Mouse (Mus musculus): ENCODE measurements at regions not wholly inside any gene's neighbourhood (a gene's known extent, or its start where the extent isn't known, plus 50 kb on each side); places are given as distances from the start of the nearest gene placed in this dataset.
A peak's percentile ranks its signal among the peaks of the same experiment; 100 is the strongest.

- no peak for DNase-seq (ENCODE audit: low spot score in 2 of 2)
Observed at GRCm38 (mm10) chr3:136444598-136444997, 118.7 kb upstream of the Bank1 start.

GRCm38 (mm10) chr3:136442099-136442498, 116.2 kb upstream of the Bank1 start:
- peak in 1 of 2 experiments; percentile 45 for DNase-seq (ENCODE audit: low spot score in 2 of 2)

- no peak for DNase-seq (ENCODE audit: low spot score in 2 of 2)
Observed at GRCm38 (mm10) chr3:136439907-136440645, 114.2 kb upstream of the Bank1 start.

- no peak for DNase-seq (ENCODE audit: low spot score in 2 of 2)
Observed at GRCm38 (mm10) chr3:136439350-136439749, 113.5 kb upstream of the Bank1 start.

GRCm38 (mm10) chr3:136434407-136434806, 108.5 kb upstream of the Bank1 start:
- DNase-seq (ENCODE audit: low spot score in 2 of 2), result no peak

- DNase-seq (ENCODE audit: low spot score in 2 of 2), result no peak
Observed at GRCm38 (mm10) chr3:136432072-136432471, 106.2 kb upstream of the Bank1 start.

GRCm38 (mm10) chr3:136427427-136427826, 101.6 kb upstream of the Bank1 start:
- DNase-seq (ENCODE audit: low spot score in 2 of 2), result no peak

- no peak for DNase-seq (ENCODE audit: low spot score in 2 of 2)
Observed at GRCm38 (mm10) chr3:136426539-136427194, 100.8 kb upstream of the Bank1 start.

GRCm38 (mm10) chr3:136421969-136422614, 96.2 kb upstream of the Bank1 start:
- no peak for DNase-seq (ENCODE audit: low spot score in 2 of 2)

- no peak for DNase-seq (ENCODE audit: low spot score in 2 of 2)
Observed at GRCm38 (mm10) chr3:136405606-136406005, 79.7 kb upstream of the Bank1 start.

- no peak for DNase-seq (ENCODE audit: low spot score in 2 of 2)
Observed at GRCm38 (mm10) chr3:136383282-136383681, 57.4 kb upstream of the Bank1 start.

GRCm38 (mm10) chr3:136380644-136381043, 54.8 kb upstream of the Bank1 start:
- DNase-seq (ENCODE audit: low spot score in 2 of 2), result no peak

- no peak for DNase-seq (ENCODE audit: low spot score in 2 of 2)
Observed at GRCm38 (mm10) chr3:136379741-136380398, 54.0 kb upstream of the Bank1 start.

GRCm38 (mm10) chr3:136376893-136377292, 51.0 kb upstream of the Bank1 start:
- DNase-seq (ENCODE audit: low spot score in 2 of 2), result no peak

Data from spleen, postnatal 10 days (tissue).